Mouse (Mus musculus) right cerebral cortex, postnatal 25 days (tissue): ENCODE results near the gene Tmub2.
"Not testable (repeated sequence)": the region's sequence is repeated elsewhere in the genome, so short reads cannot be mapped to it uniquely, and the experiment has no call there.

ENCODE experiments used
- DNase-seq: peaks from one replicate; pipeline ENCODE4 v3.0.0; 2022

The Tmub2 gene

GRCm38 (mm10) chr11:102280267-102280666 lies 4.5 kb upstream of the Tmub2 start:
- DNase-seq: not testable (repeated sequence)

- no peak for DNase-seq
Observed at GRCm38 (mm10) chr11:102283922-102284321, 809 bp upstream of the Tmub2 start.

- DNase-seq: no peak
Observed at GRCm38 (mm10) chr11:102285095-102285834, 534 bp downstream of the Tmub2 start.

- no peak for DNase-seq
Observed at GRCm38 (mm10) chr11:102287485-102287884, 2.8 kb downstream of the Tmub2 start.

GRCm38 (mm10) chr11:102288027-102288804 lies 3.5 kb downstream of the Tmub2 start:
- no peak for DNase-seq

- DNase-seq: no peak
Observed at GRCm38 (mm10) chr11:102288913-102289312, 4.2 kb downstream of the Tmub2 start.

- DNase-seq: no peak
Observed at GRCm38 (mm10) chr11:102289511-102290100, 4.9 kb downstream of the Tmub2 start.

GRCm38 (mm10) chr11:102290141-102290540 lies 5.4 kb downstream of the Tmub2 start:
- DNase-seq: no peak

- no peak for DNase-seq
Observed at GRCm38 (mm10) chr11:102291051-102291535, 6.4 kb downstream of the Tmub2 start.

- DNase-seq: no peak
Observed at GRCm38 (mm10) chr11:102293971-102294370, 9.2 kb downstream of the Tmub2 start.

GRCm38 (mm10) chr11:102294416-102294815 lies 9.7 kb downstream of the Tmub2 start:
- no peak for DNase-seq

- peak; percentile 37 for DNase-seq
Observed at GRCm38 (mm10) chr11:102294887-102295597, 10.3 kb downstream of the Tmub2 start.

GRCm38 (mm10) chr11:102295598-102296471 lies 11.1 kb downstream of the Tmub2 start:
- DNase-seq: peak; percentile 49

GRCm38 (mm10) chr11:102296491-102297472 lies 12.1 kb downstream of the Tmub2 start, which contains the start of gene Atxn7l3:
Gene Atxn7l3 (minus strand): TSS chr11:102296631.
- DNase-seq: peak; percentile 99

GRCm38 (mm10) chr11:102297577-102298556 lies 13.1 kb downstream of the Tmub2 start:
- no peak for DNase-seq

- DNase-seq: no peak
Observed at GRCm38 (mm10) chr11:102299839-102300238, 15.1 kb downstream of the Tmub2 start.

GRCm38 (mm10) chr11:102304141-102304540 lies 19.4 kb downstream of the Tmub2 start:
- DNase-seq: no peak

- DNase-seq: no peak
Observed at GRCm38 (mm10) chr11:102305359-102305758, 20.6 kb downstream of the Tmub2 start.

GRCm38 (mm10) chr11:102308104-102308503 lies 23.4 kb downstream of the Tmub2 start:
- DNase-seq: no peak
